Mouse (Mus musculus) hindbrain, embryonic 14.5 days (tissue): ENCODE measurements around the gene Tmem191c. TPM values are rescaled to one million over a fixed set of nuclear protein-coding genes. Genes with fewer than 3 reads are reported as not detected.

Source experiments
- ATAC-seq: fragments of 200-750 bp; cut with Nextera tagmentation; 2 replicates; pipeline ENCODE4 v1.8.0; 2017; ENCODE audit warnings: moderate number of reproducible peaks, mild to moderate bottlenecking, moderate TSS enrichment, moderate library complexity; ENCODE audit not compliant: low FRiP score
- DNase-seq: peaks from one replicate; pipeline ENCODE4 v3.0.0-alpha.2; 2015; ENCODE audit warnings: low spot score
- H3K27ac ChIP-seq: fragments of 300-500 bp; sonication (generic); 2 replicates; pipeline ENCODE4 v1.5.1; 2014; ENCODE audit warnings: mild to moderate bottlenecking, moderate library complexity
- H3K27me3 ChIP-seq: fragments of 300-500 bp; sonication (generic); 2 replicates; pipeline ENCODE4 v1.6.1; 2014; ENCODE audit warnings: mild to moderate bottlenecking, low read length, mixed read lengths; ENCODE audit not compliant: control insufficient read depth, insufficient read depth
- H3K36me3 ChIP-seq: fragments of 300-500 bp; sonication (generic); replicated peaks from 2 replicates; pipeline ENCODE4 v1.6.1; 2014; ENCODE audit not compliant: control insufficient read depth, insufficient read depth
- H3K4me1 ChIP-seq: fragments of 300-500 bp; sonication (generic); replicated peaks from 2 replicates; pipeline ENCODE4 v1.6.1; 2014; ENCODE audit warnings: antibody characterized with exemption, low read length, mixed read lengths; ENCODE audit not compliant: control insufficient read depth, insufficient read depth
- H3K4me2 ChIP-seq: fragments of 300-500 bp; sonication (generic); replicated peaks from 2 replicates; pipeline ENCODE4 v1.6.1; 2014; ENCODE audit warnings: mild to moderate bottlenecking, moderate library complexity
- H3K4me3 ChIP-seq: fragments of 300-500 bp; sonication (generic); replicated peaks from 2 replicates; pipeline ENCODE4 v1.5.1; 2014; ENCODE audit warnings: mild to moderate bottlenecking, low read length
- H3K9ac ChIP-seq: fragments of 300-500 bp; sonication (generic); 2 replicates; pipeline ENCODE4 v1.6.1; 2014
- H3K9me3 ChIP-seq: fragments of 300-500 bp; sonication (generic); 2 replicates; pipeline ENCODE4 v1.6.1; 2016; ENCODE audit warnings: low read length; ENCODE audit not compliant: control insufficient read depth
- WGBS: fragments of 180-500 bp; shearing (Covaris S2); extraction: QIAGEN DNeasy Blood & Tissue Kit; methylation state at CpG from one replicate; pipeline ENCODE4 v1.1.7; 2014; 5-methylcytosine and 5-hydroxymethylcytosine counted together
- polyA plus RNA-seq: library from polyadenylated mRNA; unstranded; fragments of >200 nt; fragmentation: Nextera tagmentation; extraction: Ambion mirVana; gene quantifications from 2 replicates; pipeline ENCODE4 v1.2.1, GENCODE M21; 2014

Tmem191c gene
- polyA plus RNA-seq, 1 experiment from 2014 or later, result 36.6 TPM

- H3K4me3 ChIP-seq, result no peak overlapping the region
- no peak for ATAC-seq
- 78% methylated on average over 5 of the region's 5 CpGs for WGBS
These were observed 27.8 kb downstream of the Tmem191c start for GRCm38 (mm10) chr16:17303521-17304245.

GRCm38 (mm10) chr16:17307461-17307860 is 31.6 kb downstream of the Tmem191c start:
- H3K9me3 ChIP-seq, result no peaks in the 10 kb centered on the region
- no peak for DNase-seq
- no peak overlapping the region for H3K9ac ChIP-seq
- ATAC-seq, result no peak
- 95% methylated on average over 5 of the region's 5 CpGs for WGBS
- no peaks in the 10 kb centered on the region for H3K4me1 ChIP-seq
- no peak overlapping the region for H3K27ac ChIP-seq
- no peak overlapping the region for H3K4me3 ChIP-seq
- H3K36me3 ChIP-seq, result peaks cover 96% of the 10 kb centered on the region
- no peaks in the 10 kb centered on the region for H3K27me3 ChIP-seq
- H3K4me2 ChIP-seq, result no peak overlapping the region

More at GRCm38 (mm10) chr16:17303521-17304245, 27.8 kb downstream of the Tmem191c start:
- no peak overlapping the region for H3K9ac ChIP-seq
- no peak overlapping the region for H3K4me2 ChIP-seq
- H3K36me3 ChIP-seq, result peaks cover 99% of the 10 kb centered on the region
- DNase-seq, result no peak
- H3K9me3 ChIP-seq, result no peaks in the 10 kb centered on the region
- H3K4me1 ChIP-seq, result no peaks in the 10 kb centered on the region
- H3K27ac ChIP-seq, result no peak overlapping the region
- H3K27me3 ChIP-seq, result no peaks in the 10 kb centered on the region

- H3K4me2 ChIP-seq, result no peak overlapping the region
- no peak overlapping the region for H3K9ac ChIP-seq
- no peak overlapping the region for H3K27ac ChIP-seq
- no peaks in the 10 kb centered on the region for H3K9me3 ChIP-seq
- H3K4me3 ChIP-seq, result no peak overlapping the region
- WGBS, result 96% methylated on average over 10 of the region's 10 CpGs
- H3K4me1 ChIP-seq, result no peaks in the 10 kb centered on the region
- DNase-seq, result no peak
- no peak for ATAC-seq
- peaks cover 95% of the 10 kb centered on the region for H3K36me3 ChIP-seq
- no peaks in the 10 kb centered on the region for H3K27me3 ChIP-seq
These were observed 33.2 kb downstream of the Tmem191c start for GRCm38 (mm10) chr16:17309036-17309435.

GRCm38 (mm10) chr16:17312531-17312930 is 36.7 kb downstream of the Tmem191c start:
- H3K36me3 ChIP-seq, result peaks cover 96% of the 10 kb centered on the region
- WGBS, result 97% methylated on average over 5 of the region's 5 CpGs
- H3K9ac ChIP-seq, result no peak overlapping the region
- H3K9me3 ChIP-seq, result no peaks in the 10 kb centered on the region
- DNase-seq, result no peak
- no peak overlapping the region for H3K4me2 ChIP-seq
- H3K27me3 ChIP-seq, result no peaks in the 10 kb centered on the region
- ATAC-seq, result no peak
- H3K4me1 ChIP-seq, result no peaks in the 10 kb centered on the region
- no peak overlapping the region for H3K4me3 ChIP-seq
- no peak overlapping the region for H3K27ac ChIP-seq

- no peak overlapping the region for H3K4me3 ChIP-seq
- no peak overlapping the region for H3K4me2 ChIP-seq
- WGBS, result 95% methylated on average over 7 of the region's 7 CpGs
- no peak overlapping the region for H3K27ac ChIP-seq
- H3K36me3 ChIP-seq, result peaks cover 90% of the 10 kb centered on the region
- DNase-seq, result no peak
- no peaks in the 10 kb centered on the region for H3K4me1 ChIP-seq
- no peak overlapping the region for H3K9ac ChIP-seq
- ATAC-seq, result no peak
- H3K9me3 ChIP-seq, result no peaks in the 10 kb centered on the region
- no peaks in the 10 kb centered on the region for H3K27me3 ChIP-seq
These were observed 40.7 kb downstream of the Tmem191c start for GRCm38 (mm10) chr16:17316554-17316953.

GRCm38 (mm10) chr16:17321481-17321880 is 45.6 kb downstream of the Tmem191c start:
- ATAC-seq (no peak), DNase-seq (no peak)
- WGBS, result 77% methylated on average over 5 of the region's 5 CpGs
- no peak overlapping the region for H3K4me3 ChIP-seq
- H3K27ac ChIP-seq, result no peak overlapping the region
- H3K4me1 ChIP-seq, result no peaks in the 10 kb centered on the region
- no peaks in the 10 kb centered on the region for H3K9me3 ChIP-seq
- H3K27me3 ChIP-seq, result no peaks in the 10 kb centered on the region
- peaks cover 91% of the 10 kb centered on the region for H3K36me3 ChIP-seq
- no peak overlapping the region for H3K4me2 ChIP-seq
- H3K9ac ChIP-seq, result no peak overlapping the region

GRCm38 (mm10) chr16:17324745-17325144 is 48.9 kb downstream of the Tmem191c start:
- no peak for ATAC-seq
- Histone ChIP-seq H3K27me3 (no peaks in the 10 kb centered on the region), H3K27ac (no peak overlapping the region), H3K9me3 (no peaks in the 10 kb centered on the region), H3K9ac (no peak overlapping the region), H3K4me2 (no peak overlapping the region), H3K36me3 (peaks cover 67% of the 10 kb centered on the region), H3K4me3 (no peak overlapping the region), H3K4me1 (no peaks in the 10 kb centered on the region)
- no peak for DNase-seq
- 91% methylated on average over 5 of the region's 5 CpGs for WGBS

GRCm38 (mm10) chr16:17326064-17326463 is 50.2 kb downstream of the Tmem191c start:
- WGBS, result 95% methylated on average over 2 of the region's 2 CpGs
- DNase-seq, result no peak
- no peaks in the 10 kb centered on the region for H3K27me3 ChIP-seq
- H3K4me3 ChIP-seq, result no peak overlapping the region
- H3K9ac ChIP-seq, result no peak overlapping the region
- no peak overlapping the region for H3K4me2 ChIP-seq
- no peak for ATAC-seq
- peaks cover 66% of the 10 kb centered on the region for H3K36me3 ChIP-seq
- H3K9me3 ChIP-seq, result no peaks in the 10 kb centered on the region
- H3K4me1 ChIP-seq, result no peaks in the 10 kb centered on the region
- H3K27ac ChIP-seq, result no peak overlapping the region

- Histone ChIP-seq H3K27me3 (no peaks in the 10 kb centered on the region), H3K4me3 (no peak overlapping the region), H3K9ac (no peak overlapping the region), H3K4me1 (no peaks in the 10 kb centered on the region), H3K9me3 (no peaks in the 10 kb centered on the region), H3K27ac (no peak overlapping the region), H3K4me2 (no peak overlapping the region), H3K36me3 (peaks cover 37% of the 10 kb centered on the region)
- WGBS, result 92% methylated on average over 1 of the region's 1 CpGs
- ATAC-seq (no peak), DNase-seq (no peak)
These were observed 54.1 kb downstream of the Tmem191c start for GRCm38 (mm10) chr16:17329848-17330570.
